Mouse (Mus musculus): ENCODE measurements at regions not wholly inside any gene's neighbourhood (a gene's known extent, or its start where the extent isn't known, plus 50 kb on each side); places are given as distances from the start of the nearest gene placed in this dataset.

DNA sequence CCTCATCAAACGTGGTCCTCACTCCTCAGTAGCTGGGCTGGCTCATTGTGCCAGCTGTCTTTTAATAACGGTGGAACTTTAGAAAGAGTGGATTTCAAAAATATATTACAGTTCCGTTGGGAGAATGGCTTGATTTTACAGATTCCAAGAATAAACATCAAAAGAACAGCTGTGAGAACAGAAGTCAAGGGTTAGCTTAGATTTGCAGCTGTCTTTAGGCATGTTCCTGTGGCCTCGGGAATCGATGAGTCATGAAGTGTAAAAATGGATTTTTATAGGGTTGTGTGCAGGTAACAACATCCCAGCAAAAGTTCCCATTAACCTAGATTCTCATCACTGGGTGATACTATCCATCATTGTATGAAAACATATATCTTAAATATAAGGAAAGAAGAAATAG, 152.4 kb downstream of the Edn1 start:
- no peaks in the 10 kb centered on the region for H3K4me1 ChIP-seq (ENCODE audit: control insufficient read depth, insufficient read depth, insufficient read length, low read length)
- no peak overlapping the region for H3K4me3 ChIP-seq (ENCODE audit: insufficient read depth, low read depth, low read length)
- no peak overlapping the region for H3K27ac ChIP-seq (replicated peaks; ENCODE audit: low read depth, low read length)

DNA sequence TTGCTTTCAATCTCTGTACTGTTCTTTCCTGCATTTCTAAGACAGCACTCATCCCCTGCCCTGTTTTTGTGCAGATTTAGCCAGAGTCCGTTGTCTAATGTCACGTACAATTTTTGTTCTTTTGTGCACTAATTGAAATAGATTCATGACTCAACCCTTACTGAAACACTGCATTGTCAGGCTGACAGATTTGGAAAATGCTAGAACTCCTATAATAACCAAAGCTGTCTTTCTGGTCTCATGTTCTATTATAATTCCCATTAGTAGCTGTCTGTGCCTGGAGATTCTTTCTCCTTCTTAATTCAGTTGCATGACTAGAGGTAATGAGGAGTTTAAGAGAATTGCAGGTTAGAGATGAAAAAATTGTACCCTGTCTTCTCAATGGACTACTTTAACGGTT, 158.6 kb downstream of the Edn1 start:
- Histone ChIP-seq H3K4me3 (ENCODE audit: insufficient read depth, low read depth, low read length) (no peak overlapping the region), H3K4me1 (ENCODE audit: control insufficient read depth, insufficient read depth, insufficient read length, low read length) (no peaks in the 10 kb centered on the region), H3K27ac (replicated peaks; ENCODE audit: low read depth, low read length) (no peak overlapping the region)

DNA sequence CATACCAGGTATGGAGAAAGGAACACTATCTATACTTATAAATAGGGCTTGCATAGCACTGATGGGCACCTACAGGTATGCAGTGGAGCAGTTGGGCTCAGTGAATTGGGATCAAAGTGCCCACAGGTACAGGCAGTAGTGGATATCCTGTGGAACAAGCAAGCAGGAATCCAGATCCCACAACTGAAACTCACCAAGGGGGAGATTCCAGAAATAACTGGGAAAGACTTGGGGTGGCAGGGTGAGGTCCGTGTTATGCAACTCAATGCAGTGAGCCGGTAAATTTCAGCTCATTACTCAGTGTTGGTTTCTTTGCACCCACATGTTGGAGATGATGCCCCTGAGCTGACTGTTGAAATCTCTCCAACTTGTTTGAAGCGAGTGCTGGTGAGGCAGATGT, 177.5 kb downstream of the Edn1 start:
- Histone ChIP-seq H3K27ac (replicated peaks; ENCODE audit: low read depth, low read length) (no peak overlapping the region), H3K4me3 (ENCODE audit: insufficient read depth, low read depth, low read length) (no peak overlapping the region), H3K4me1 (ENCODE audit: control insufficient read depth, insufficient read depth, insufficient read length, low read length) (no peaks in the 10 kb centered on the region)

DNA sequence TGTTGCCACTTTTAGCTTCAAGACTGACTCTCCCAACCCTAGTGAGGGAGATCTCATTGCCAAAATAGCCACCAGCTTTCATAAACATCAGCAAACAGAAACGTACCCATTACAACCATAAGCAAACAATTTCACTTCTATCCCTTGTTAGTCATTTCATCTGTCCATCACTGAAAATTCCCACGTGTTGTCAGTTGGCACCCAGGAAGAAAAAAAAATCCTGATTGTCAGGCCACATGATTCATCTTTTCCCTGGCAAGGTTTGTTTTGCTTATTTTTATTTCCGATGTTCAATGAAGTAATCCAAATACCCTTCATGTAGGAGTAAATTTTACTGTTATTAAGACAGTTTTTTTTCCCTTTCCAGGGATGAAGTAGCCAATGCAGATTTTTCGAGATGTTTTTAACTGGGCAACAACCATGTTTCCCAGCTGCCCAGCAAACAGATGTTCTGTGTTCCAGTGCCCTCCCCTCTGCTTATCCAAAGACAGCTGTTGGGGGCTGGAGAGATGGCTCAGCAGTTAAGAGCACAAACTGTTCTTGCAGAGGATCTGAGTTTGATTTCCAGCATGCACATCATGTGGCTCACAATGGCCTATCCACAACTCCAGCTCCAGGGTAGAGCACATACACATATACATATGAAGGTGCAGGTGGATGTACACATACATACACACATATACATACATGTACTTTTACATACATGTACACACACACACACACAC, 189.3 kb upstream of the Phactr1 start:
- Histone ChIP-seq H3K4me1 (ENCODE audit: control insufficient read depth, insufficient read depth, insufficient read length, low read length) (no peaks in the 10 kb centered on the region), H3K4me3 (ENCODE audit: insufficient read depth, low read depth, low read length) (no peak overlapping the region), H3K27ac (replicated peaks; ENCODE audit: low read depth, low read length) (no peak overlapping the region)

DNA sequence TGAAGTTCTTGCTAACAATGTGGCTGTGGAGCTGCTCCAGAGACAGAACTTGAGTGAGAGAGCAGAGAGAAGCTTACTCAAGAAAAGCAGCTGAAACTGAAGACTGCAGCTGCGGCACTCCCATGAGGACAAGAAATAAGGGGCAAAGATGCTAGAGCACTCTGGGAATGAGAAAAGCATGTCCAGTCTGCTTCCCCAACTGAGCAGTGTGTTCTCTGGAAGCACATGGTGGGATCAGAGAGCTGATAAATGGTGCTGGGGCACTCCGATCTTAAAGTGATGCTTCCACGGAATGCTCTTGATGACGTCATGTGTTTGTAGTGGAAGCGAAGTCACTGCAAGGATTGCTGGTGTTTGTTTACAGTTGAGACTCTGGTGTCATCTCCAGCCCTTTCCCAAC, 186.1 kb upstream of the Phactr1 start:
- H3K4me1 ChIP-seq (ENCODE audit: control insufficient read depth, insufficient read depth, insufficient read length, low read length), result no peaks in the 10 kb centered on the region
- no peak overlapping the region for H3K27ac ChIP-seq (replicated peaks; ENCODE audit: low read depth, low read length)
- H3K4me3 ChIP-seq (ENCODE audit: insufficient read depth, low read depth, low read length), result no peak overlapping the region

DNA sequence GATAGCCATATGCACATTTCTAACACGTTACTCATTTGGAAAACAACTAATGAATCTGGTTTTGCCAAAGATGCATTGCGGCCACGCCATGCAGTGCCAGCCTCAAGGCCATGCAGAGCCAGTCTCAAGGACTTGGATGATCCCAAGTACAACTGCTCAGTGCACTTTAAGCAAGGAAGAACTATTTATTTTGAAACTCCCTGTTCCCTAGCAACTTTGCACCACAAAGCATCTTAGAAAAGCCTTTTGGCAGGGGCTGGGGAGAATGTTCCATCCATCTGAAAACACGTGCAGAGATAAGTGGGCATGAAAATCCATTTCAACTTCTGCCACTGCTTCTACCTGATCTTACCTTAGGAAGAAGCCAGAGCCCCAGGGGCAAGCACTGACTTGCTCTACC, 182.1 kb upstream of the Phactr1 start:
- no peak overlapping the region for H3K4me3 ChIP-seq (ENCODE audit: insufficient read depth, low read depth, low read length)
- no peaks in the 10 kb centered on the region for H3K4me1 ChIP-seq (ENCODE audit: control insufficient read depth, insufficient read depth, insufficient read length, low read length)
- H3K27ac ChIP-seq (replicated peaks; ENCODE audit: low read depth, low read length), result no peak overlapping the region

DNA sequence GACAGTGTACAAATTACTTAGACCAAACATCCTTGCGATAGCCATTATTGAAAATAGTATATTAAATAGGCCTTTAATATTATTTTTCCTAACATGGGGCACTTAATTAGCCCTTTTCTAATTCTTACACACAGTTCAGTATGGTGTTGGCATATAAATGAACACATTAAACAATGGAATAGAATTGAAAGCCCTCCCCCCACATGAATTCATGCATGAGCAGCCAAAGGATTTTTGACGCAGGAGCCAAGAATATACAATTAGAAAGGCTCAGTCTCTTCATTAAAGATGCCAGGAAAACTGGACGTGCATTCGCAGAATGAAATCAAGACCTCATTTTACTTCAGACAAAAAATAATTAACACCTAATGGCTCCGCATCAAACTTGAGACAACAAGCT, 172.9 kb upstream of the Phactr1 start:
- H3K27ac ChIP-seq (replicated peaks; ENCODE audit: low read depth, low read length), result no peak overlapping the region
- H3K4me3 ChIP-seq (ENCODE audit: insufficient read depth, low read depth, low read length), result no peak overlapping the region
- H3K4me1 ChIP-seq (ENCODE audit: control insufficient read depth, insufficient read depth, insufficient read length, low read length), result no peaks in the 10 kb centered on the region

DNA sequence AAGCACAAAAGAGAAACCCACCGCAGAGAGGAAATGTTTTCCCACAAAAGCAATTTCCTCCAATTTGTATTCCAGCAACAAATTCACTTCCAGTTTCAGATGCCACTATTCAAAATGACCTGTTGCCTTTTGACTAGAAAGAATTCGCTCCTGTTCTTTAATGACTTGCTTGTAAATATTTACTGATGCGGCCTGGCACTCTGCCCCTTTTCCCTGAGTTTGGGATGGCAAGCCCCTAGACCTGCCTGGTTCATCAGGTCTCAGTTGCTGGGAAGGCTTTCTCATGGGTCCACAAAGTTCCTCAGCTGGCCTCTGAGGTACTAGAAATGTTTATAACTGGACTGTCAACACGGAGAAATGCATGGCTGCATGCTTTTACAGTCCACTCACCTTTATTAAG, 161.7 kb upstream of the Phactr1 start:
- H3K4me3 ChIP-seq (ENCODE audit: insufficient read depth, low read depth, low read length), result no peak overlapping the region
- no peaks in the 10 kb centered on the region; the same call in 1 of the 2 replicates for H3K4me1 ChIP-seq (ENCODE audit: control insufficient read depth, insufficient read depth, insufficient read length, low read length)
- H3K27ac ChIP-seq (replicated peaks; ENCODE audit: low read depth, low read length), result no peak overlapping the region

DNA sequence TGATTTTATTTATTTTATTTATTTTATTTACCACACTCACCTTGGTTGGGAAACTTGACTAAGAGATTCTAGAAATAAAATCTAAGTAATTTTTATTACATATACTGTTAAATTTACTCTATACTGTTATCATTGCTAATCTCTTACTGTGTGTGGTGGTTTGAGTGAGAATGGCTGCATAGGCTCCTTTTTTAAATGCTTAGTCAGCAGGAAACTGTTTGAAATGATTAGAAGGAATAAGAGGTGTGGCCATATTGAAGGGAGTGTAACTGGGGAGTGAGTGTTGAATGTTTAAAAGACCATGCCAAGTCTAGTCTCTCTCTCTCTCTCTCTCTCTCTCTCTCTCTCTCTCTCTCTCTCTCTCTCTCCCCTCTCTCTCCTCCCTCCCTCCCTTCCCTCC, 157.9 kb upstream of the Phactr1 start:
- H3K4me1 ChIP-seq (ENCODE audit: control insufficient read depth, insufficient read depth, insufficient read length, low read length), result peaks cover 5% of the 10 kb centered on the region
- H3K27ac ChIP-seq (replicated peaks; ENCODE audit: low read depth, low read length), result no peak overlapping the region
- H3K4me3 ChIP-seq (ENCODE audit: insufficient read depth, low read depth, low read length), result no peak overlapping the region

DNA sequence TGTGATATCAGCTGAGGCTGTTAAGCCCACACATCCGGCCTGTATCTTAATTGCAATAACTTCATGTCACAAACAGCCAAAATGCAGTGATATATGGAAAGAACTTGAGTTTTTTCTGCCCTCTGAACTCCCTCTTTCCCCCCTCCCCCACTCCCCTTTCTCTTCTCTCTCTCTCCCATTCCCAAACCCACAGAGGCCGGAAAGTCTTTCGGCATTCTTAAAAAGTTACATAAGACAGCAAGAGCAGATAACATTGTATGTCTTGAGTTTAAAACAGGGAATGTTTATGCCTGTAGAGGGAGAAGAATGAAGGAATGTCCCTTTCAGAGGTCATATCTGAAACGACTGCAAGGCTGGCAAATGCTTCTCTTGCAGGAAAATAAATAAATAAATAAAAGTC, 154.3 kb upstream of the Phactr1 start:
- peaks cover 5% of the 10 kb centered on the region for H3K4me1 ChIP-seq (ENCODE audit: control insufficient read depth, insufficient read depth, insufficient read length, low read length)
- H3K27ac ChIP-seq (replicated peaks; ENCODE audit: low read depth, low read length), result no peak overlapping the region
- H3K4me3 ChIP-seq (ENCODE audit: insufficient read depth, low read depth, low read length), result no peak overlapping the region

DNA sequence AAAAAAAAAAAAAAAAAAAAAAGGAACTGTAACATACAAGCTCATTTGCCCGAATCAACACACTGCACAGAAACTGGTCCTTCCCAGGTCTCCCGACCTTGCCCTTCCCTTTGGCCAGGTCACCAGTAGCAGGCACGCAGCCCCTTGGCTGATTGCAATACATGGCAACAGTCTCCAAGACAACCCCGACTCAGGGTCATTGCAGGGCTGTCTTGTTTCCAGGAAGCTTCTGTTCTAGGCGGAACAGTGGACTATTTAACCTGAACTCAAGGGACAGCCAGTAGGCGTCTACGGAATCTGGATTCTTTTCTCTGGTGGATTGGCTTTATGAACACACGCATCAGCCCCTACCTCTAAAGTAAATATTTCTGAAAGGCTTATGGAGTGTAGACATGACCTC, 153.5 kb upstream of the Phactr1 start:
- Histone ChIP-seq H3K4me3 (ENCODE audit: insufficient read depth, low read depth, low read length) (no peak overlapping the region), H3K4me1 (ENCODE audit: control insufficient read depth, insufficient read depth, insufficient read length, low read length) (peaks cover 5% of the 10 kb centered on the region), H3K27ac (replicated peaks; ENCODE audit: low read depth, low read length) (no peak overlapping the region)

DNA sequence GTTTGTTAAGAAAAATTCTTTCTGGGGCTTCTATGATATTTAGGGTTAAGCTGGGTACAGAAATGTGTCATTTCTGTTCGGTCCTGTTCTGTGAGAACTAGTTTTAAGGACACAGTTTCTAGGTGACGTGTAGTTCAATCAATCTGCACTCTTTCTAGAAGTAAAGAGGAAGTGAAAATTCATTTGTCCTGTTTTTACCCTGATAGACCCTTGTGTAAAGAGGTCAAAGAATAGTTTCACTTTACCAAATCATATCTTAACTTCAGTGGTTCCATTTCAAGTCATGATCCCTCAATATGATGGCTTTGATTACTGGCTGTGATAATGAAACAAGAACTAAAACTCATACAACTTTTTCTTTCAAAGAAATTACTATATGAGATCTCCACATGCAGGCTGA, 152.3 kb upstream of the Phactr1 start:
- peaks cover 5% of the 10 kb centered on the region for H3K4me1 ChIP-seq (ENCODE audit: control insufficient read depth, insufficient read depth, insufficient read length, low read length)
- H3K4me3 ChIP-seq (ENCODE audit: insufficient read depth, low read depth, low read length), result no peak overlapping the region
- no peak overlapping the region for H3K27ac ChIP-seq (replicated peaks; ENCODE audit: low read depth, low read length)

DNA sequence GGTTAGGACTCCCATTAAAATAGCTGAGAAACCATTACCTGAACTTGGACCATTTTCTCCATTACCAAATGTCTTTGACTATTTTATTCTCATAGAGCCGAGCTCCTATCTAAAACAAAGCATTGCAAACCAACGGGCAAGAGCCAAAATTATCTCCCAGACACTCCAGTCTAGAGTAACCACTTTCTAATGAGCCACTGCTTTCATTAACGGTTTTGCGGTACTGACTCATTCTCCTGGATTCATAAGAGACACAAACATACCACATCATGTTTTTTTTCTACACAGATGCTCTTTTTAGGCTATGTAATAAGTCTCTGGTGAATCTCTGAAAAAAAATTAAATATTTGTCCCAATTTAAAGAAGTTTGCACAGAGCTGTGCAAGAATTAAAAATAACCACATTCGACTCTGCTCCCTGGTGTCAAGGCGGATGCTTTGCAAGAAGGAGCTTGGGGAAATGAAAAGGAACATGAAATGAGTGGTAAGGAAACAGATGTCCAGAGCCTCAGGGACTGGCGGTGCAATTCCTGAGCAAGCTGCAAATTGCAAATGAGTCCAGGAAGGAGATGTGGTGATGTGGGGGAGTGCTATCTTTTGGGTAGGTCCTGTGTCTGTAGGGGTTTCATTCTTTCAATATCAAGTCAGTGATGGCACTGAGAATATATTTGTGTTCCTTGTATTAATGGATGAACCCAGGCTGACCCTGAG, 143.8 kb upstream of the Phactr1 start:
- Histone ChIP-seq H3K4me1 (ENCODE audit: control insufficient read depth, insufficient read depth, insufficient read length, low read length) (no peaks in the 10 kb centered on the region), H3K27ac (replicated peaks; ENCODE audit: low read depth, low read length) (no peak overlapping the region), H3K4me3 (ENCODE audit: insufficient read depth, low read depth, low read length) (no peak overlapping the region)

DNA sequence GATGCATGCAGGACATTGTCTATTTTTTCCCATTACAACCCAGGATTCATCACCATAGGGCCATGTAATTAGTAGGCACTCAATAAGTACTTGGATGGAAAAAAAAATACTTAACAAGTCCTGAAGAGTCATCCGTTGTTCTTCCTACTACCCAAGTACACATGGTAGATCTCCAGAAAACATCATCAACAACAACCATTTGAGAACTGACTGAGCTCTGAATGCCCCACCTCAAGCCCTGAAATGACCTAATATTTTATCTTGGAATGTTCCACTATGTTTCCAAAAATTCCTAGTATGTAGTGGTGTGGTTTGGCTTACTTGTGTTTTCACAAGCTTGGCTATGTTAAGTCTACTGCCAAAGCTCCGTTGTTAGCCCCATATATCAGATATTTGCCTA, 142.4 kb upstream of the Phactr1 start:
- Histone ChIP-seq H3K4me1 (ENCODE audit: control insufficient read depth, insufficient read depth, insufficient read length, low read length) (no peaks in the 10 kb centered on the region), H3K4me3 (ENCODE audit: insufficient read depth, low read depth, low read length) (no peak overlapping the region), H3K27ac (replicated peaks; ENCODE audit: low read depth, low read length) (no peak overlapping the region)

DNA sequence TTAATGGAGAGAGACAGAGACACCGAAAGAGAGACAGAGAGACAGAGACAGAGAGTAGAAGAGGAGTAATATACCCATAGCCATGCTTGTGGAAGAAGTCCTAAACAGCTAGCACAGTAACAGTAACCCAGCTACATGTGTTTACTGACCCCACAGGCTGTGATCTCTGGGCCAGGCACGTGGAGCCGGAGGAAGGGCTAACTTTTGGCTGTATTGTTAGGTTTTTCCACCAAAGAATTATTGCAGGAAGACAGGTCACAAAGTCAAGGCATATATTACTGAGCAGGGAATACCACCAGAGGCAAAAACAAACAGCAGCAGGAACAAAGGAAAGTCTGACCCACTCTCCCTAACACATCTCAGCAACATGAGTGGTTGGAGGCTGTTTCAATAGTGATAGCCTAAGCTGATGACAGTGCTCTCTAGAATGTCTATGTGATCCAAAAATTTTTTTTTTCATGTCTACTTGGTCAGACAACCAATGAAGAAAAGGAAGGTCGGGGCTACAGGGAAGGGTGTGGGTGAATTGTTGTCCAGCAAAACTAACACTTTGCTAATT, 135.8 kb upstream of the Phactr1 start:
- peaks cover 2% of the 10 kb centered on the region; the same call in 1 of the 2 replicates for H3K4me1 ChIP-seq (ENCODE audit: control insufficient read depth, insufficient read depth, insufficient read length, low read length)
- H3K27ac ChIP-seq (replicated peaks; ENCODE audit: low read depth, low read length), result no peak overlapping the region
- no peak overlapping the region for H3K4me3 ChIP-seq (ENCODE audit: insufficient read depth, low read depth, low read length)

DNA sequence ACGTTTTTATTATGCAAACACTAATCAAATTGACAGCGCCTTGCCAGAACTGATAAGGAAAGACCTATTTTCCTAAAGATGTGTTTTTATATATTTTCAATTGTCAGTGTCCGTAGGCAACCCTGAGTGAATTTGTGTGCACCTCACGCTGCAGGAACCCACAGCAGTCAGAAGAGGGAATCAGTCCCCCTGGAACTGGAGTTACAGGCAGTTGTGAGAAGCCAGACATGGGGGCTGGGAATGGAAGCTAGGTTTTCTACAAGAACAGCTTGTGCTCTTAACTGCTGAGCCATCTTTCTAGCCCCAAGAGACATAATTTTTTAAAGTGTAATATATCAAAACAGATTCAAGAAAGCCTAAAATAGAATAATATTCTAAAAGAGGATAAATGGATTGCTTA, 134.0 kb upstream of the Phactr1 start:
- Histone ChIP-seq H3K27ac (replicated peaks; ENCODE audit: low read depth, low read length) (no peak overlapping the region), H3K4me1 (ENCODE audit: control insufficient read depth, insufficient read depth, insufficient read length, low read length) (peaks cover 2% of the 10 kb centered on the region; the same call in 1 of the 2 replicates), H3K4me3 (ENCODE audit: insufficient read depth, low read depth, low read length) (no peak overlapping the region)
